Mouse (Mus musculus) stomach, postnatal 0 days (tissue): ENCODE results near the gene Cecr2.

Experiments
- CTCF ChIP-seq: IDR thresholded peaks from 2 replicates; pipeline ENCODE4 v1.5.1; 2016; ENCODE audit warnings: antibody characterized with exemption, low read depth, mild to moderate bottlenecking, moderate library complexity
- EP300 ChIP-seq: optimal IDR thresholded peaks from 2 replicates; pipeline ENCODE3; 2016; ENCODE audit warnings: antibody characterized with exemption

- no peak for TF ChIP-seq CTCF
- no peak for TF ChIP-seq EP300
Observed at GRCm38 (mm10) chr6:120648205-120648604, 18.0 kb upstream of the Cecr2 start.
